Mouse (Mus musculus) gastrocnemius, adult 18-20 months (tissue): Measurements from ENCODE around the gene Lap3. TPM values are rescaled to one million over a fixed set of nuclear protein-coding genes. Genes with fewer than 3 reads are reported as not detected.

Experiments used
- DNase-seq: peaks from one replicate; pipeline ENCODE4 v3.0.0; 2021; ENCODE audit warnings: low spot score
- long read RNA-seq, 2 experiments: library from polyadenylated mRNA; stranded (forward); transcript quantifications; one replicate each; pipeline ENCODE4 v2.0.0; 2021
- total RNA-seq, 2 experiments: library from RNA; stranded (reverse); gene quantifications; 2 replicates each; pipeline ENCODE4 v1.2.3; 2021

Lap3 gene
- 10 to 100 TPM; 57.6 to 59.3 TPM for total RNA-seq
- long read RNA-seq, experiment 1, transcript Lap3-201 (13 exons, 2,267 nt): major isoform, 78 of 84 reads
- long read RNA-seq, experiment 1, partial matches to known transcripts: 1 of 84 reads
- long read RNA-seq, experiment 1, other reads (novel, unspliced or antisense): 5 of 84 reads
- long read RNA-seq, experiment 2, transcript Lap3-201 (13 exons, 2,267 nt): major isoform, 45 of 49 reads
- long read RNA-seq, experiment 2, partial matches to known transcripts: 2 of 49 reads
- long read RNA-seq, experiment 2, other reads (novel, unspliced or antisense): 2 of 49 reads

DNA sequence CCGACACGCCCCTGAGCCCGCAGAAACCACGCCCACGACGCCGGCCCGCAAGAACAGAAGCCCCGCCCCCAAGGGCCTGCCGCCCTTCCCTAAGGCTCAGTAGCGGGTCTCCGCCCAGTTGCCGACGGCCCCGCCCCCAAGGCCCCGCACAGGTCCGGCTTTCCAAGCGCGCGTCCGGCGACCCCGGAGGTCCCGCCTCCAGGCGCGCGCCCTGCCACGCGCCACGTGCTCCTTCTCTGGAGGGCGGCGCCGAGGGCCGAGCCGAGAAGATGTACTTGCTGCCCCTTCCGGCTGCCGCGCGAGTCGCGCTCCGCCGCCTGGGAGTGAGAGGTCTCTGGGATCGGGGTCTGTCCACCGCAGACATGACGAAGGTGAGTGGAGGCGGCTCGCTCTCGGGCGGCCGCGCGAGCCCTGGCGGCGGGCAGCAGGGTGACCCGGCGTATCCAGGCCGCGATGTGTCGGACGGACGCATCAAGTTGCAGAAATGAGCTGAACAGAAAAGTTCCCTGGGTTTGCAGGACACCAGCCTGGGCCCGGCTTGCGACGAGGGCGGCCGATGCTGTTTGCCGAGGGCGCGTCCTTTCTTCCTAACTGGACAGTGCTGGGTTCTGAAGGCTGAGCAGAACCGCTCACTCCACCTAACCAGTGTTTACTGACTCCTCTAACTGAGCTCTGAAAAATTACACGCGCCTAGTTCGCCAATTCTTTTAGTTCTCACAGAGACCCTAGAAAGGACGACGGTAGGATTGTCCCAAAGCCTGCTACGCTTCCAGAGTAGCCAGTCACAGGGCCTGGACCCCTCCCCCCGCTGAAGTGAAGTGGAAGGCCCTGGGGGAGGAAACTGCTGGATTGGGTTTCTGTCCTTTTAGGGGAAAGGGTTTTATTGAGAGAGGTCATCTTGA, at the start of gene Lap3:
Gene Lap3, plus strand, starts transcription at position 184 of the 902 bp plus-strand sequence.
- peak; percentile 99 for DNase-seq

DNA sequence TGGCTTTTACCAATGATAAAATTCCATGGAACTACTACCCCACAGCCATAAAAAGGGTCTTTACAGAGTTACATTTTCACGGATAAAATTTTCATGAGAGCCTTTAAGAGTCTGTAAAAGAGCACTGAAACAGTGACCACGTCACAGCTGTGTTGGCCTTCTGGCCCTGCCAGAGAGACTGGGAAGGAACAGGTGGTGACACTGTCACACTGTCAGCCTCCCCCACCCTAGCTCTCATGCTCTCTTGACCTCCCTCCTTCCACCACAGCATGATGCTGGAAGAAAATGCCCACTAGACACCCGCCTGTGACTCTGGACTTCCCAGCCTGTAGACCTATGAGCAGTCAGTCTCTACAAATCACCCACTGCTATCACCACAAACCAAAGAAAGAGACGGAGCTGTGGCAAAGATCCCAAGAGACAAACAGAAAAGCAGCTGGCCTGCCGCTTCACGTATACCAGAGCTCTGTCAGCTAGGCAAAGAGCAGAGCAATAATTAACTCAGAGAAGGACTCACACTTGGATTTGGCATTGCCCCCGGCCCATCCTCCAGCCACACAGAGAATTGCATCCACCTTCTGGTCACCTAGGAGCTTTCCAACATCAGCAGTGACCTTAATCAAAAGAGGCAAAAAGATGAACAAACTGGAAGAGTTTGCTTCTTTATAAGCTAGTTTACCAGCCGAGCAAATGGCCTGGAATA, 48.9 kb upstream of the Lap3 start:
- DNase-seq: no peak

- no peak for DNase-seq
Measured at GRCm38 (mm10) chr5:45448676-45449075, 44.5 kb upstream of the Lap3 start.

- DNase-seq: peak; percentile 6
Measured at GRCm38 (mm10) chr5:45449206-45449605, 44.0 kb upstream of the Lap3 start.

DNA sequence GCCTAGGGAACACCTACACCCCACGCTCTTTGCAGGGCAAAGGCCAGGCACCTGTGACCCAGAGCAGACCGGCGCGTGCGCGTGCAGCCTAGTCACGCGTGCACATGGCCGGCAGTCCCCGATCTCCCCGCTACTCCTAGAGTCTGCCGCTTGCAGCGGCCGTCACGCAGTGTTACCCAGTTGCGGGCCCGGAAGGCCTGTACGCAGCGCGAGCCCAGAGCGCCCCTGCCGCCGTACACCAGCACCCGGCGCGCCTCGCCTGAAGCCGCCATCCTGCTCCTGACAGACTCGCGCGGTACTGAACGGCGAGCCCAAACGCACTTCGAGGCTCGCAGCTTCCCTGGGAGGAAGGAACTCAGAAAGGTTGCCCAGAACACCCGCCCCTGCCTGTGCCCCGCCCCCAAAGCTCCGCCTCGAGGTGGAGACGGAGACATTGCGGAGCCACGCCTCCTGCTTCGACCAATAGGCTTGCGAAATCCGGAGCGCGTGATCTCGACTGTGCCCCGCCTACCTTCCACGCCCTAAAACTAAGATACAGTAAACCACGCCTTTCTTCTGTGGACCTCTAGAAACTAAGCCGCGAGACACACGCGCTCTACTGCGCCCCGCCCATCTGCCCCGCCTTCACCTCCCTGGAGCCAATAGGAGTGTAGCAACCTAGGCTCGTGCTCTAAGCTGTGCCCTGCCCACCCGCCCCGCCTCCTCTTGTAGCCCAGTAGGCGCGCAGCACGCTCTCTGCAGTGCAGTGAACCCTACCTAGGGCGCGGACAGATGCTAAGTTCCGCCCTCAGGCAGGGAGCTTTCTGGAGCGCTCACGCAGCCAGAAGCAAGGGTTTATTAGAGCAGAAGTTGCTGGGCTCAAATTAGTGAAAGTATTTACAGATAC, 43.1 kb upstream of the Lap3 start, which contains the start of gene Qdpr:
Gene Qdpr, minus strand, starts transcription at position 406 of the 886 bp plus-strand sequence.
- DNase-seq: peak; percentile 96

DNA sequence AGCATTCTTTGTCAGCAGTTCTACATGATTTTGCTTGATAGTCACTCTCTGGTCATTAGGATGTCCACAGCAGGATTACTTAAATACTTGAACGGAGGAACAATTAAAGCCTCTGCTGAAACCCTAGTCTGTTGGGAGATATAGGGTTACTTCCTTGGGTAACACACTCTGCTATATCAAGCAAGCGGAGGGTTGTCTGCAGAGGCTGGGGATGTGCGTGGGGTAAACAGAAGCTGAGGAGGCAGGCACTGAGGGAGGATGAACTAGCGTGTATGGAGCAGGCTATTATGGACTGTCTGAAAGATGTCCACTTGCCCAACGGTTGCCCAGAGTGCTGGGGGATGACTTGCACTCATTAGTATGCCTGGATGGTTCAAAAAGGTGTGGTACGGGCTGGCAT, 39.7 kb upstream of the Lap3 start, which contains the start of gene Clrn2:
Gene Clrn2, plus strand, starts transcription at position 301 of the 400 bp plus-strand sequence.
- no peak for DNase-seq

- no peak for DNase-seq
Measured at GRCm38 (mm10) chr5:45454456-45454855, 38.7 kb upstream of the Lap3 start.

DNA sequence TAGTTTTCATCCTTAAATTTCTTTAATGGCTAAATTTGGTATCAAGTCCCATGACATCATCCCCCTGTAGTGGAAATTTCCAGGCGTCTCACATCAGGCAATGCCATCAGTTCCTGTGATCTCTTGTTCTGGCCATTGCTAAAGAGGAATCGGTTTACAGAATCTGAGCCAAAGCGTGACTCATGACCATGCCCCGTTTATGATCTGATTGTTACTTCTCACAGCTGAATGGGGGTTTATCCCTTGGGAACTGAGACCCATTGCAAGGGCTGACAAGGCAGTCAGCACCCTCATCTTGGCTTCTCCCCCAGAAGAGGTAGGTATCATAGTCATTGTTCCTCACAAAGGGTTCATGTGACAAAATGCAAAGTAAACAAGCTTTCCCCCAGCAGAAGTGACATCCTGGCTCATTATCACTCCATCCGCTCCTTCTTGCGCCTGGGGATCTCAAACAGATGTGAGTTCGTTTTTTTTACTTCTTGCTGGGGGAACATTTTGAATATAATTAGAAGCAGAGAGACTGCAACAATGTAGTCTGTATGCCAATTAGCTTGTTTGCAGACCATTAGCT, 20.2 kb upstream of the Lap3 start:
- DNase-seq: peak; percentile 20

DNA sequence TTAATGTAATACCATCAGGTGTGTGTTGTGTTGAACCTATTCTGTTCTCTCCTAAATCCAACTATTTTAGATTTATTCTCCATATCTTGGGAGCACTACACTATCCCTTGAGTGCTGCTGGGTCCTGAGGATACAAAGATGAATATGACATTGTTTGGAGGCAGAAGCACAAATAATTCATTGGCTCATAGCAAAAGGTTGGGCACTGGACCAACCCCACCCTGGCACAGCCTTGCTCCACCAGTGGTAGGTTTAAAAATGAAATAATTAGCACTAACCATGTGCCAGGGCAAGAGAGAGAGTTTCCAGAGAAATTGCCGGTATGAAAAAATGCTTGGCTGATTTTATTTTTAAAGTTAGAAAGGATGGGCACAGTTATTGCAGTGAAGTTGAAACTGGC, 19.7 kb upstream of the Lap3 start:
- DNase-seq: no peak

DNA sequence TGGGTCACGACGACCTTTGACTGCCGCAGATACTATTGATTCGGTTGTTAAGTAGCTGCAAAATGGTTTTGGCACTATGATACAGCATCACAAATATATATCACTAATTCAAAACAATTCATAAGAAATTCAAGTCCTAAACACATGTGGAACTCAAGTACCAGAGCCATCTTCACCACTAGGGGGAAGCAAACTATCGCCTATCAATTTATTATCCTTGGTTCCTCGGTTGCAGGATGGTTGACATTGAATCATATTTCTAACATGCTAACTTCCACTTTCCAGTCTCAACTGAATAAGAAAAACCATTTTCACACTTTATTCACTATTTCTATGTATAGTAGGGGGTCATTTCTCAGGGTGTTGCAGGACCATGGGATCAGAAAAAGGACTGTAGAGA, 19.0 kb upstream of the Lap3 start:
- DNase-seq: peak; percentile 56

DNA sequence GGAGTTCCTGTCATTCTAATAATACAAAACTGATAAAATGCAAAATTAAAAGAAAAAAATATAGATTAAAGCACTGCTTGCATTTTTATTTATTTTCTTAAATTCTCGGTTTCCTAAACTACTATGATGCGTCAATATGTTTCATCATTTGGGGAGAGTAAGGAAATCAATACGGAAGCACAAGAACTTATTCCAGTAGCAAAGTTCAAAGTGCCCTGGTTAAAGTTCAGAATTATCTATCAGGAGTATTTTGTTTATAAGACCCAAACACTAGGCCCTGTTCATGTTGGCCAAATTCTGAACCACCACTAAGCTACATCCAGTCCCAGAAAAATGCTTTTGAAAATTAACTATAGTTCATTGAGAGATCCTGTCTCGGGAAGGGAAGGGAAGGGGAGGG, 18.4 kb upstream of the Lap3 start:
- no peak for DNase-seq

GRCm38 (mm10) chr5:45475771-45476170, 17.4 kb upstream of the Lap3 start:
- no peak for DNase-seq

GRCm38 (mm10) chr5:45476288-45476687, 16.9 kb upstream of the Lap3 start:
- no peak for DNase-seq

DNA sequence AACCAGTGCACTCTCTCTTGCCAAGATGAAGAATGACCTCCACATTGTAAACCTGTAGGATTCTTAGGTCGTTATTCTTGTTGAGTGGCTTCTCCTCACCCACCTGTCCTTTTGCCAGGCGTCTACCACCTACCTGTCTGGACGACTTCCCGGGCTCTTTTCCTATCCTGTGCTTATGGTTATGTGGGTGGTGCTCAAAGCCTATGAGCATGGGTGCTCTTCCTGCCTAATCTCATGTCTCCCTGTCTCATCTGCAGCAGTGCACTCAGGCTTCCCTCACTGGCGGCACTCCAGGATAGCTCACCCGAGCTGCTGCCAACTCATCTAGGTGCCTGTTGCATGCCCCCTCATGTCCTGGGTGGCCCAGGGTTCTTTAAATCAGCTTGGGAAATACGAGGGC, 15.6 kb upstream of the Lap3 start:
- no peak for DNase-seq

GRCm38 (mm10) chr5:45480066-45480465, 13.1 kb upstream of the Lap3 start:
- DNase-seq: no peak

DNA sequence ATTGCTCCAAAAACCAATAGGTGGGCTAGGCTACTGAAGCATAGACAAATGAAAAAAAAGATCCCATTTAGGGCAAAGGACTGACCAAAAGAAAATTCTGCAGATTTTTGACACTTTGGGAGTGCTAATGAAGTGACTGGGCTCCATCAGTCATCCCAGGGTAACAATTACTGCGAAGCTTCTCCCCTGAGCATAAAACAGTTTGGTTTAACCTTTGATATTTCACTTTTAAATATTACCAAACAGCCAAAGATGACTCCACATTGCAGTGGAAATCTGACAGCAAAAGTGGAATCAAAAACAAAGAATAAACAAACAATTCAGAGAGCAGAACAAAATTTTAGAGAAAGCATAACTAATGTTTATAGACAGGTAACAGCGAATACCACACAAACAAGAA, 12.0 kb upstream of the Lap3 start:
- no peak for DNase-seq

DNA sequence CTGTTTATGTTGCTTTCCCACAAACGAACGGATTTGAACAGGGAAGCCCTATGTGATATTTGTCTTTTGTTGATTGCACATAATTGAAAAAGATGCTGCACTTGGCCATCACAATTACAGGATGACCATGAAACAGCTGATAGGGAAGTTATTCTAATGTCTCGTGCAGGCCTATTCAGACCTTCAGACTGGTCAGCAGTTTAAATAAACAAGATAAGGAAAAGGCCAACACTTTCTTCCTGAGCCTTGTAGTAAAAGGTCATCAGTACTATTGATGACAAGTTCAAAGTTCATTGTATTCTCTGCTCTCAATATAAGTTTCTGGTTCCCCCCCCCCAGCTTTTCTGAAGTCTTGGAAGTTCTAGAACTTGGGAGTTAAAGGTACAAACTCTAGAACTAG, 10.6 kb upstream of the Lap3 start:
- no peak for DNase-seq

DNA sequence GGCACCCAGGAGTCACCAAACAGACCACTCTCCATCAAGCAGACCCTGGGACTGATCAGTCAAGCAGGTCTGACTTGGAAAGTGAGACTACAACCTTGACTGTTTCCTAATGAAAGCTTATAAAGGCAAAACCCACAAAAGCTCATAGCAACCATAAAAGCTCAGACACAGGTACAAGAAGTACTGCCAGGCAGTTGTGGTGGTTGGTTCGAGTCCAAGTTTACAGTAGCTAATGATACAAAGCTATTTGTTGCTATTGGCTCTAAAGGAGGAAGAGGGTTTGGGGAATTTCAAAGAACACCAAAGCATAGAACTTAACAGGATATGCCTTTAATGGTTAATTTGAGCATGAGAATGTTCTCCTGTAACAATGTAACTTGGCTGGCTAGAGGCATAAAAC, 9.5 kb upstream of the Lap3 start:
- no peak for DNase-seq

DNA sequence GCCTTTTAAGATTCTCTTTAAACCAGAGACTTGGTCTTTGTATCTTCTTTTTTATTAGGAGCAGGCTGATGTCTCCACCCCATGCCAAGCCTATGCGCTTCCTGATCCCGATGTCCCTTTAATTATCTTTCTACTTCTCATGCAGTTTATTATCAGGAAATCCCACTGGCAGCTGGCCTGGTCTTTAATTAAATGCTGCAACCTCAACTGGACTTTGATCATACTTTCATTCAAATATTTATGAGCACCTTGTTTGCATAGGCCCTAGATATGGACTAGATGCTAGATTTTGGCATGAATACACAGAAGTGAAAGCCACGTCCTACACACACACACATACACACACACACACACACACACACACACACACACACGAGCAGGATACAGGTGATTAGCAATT, 1.4 kb upstream of the Lap3 start:
- no peak for DNase-seq

GRCm38 (mm10) chr5:45494093-45494755, 1.1 kb downstream of the Lap3 start:
- no peak for DNase-seq
